Mouse (Mus musculus): ENCODE data around the gene Mavs. TPM values are rescaled to one million over a fixed set of nuclear protein-coding genes. Genes with fewer than 3 reads are reported as not detected.

The Mavs gene
- polyA plus RNA-seq, 1 experiment from 2014 or later: 16.5 TPM

DNA sequence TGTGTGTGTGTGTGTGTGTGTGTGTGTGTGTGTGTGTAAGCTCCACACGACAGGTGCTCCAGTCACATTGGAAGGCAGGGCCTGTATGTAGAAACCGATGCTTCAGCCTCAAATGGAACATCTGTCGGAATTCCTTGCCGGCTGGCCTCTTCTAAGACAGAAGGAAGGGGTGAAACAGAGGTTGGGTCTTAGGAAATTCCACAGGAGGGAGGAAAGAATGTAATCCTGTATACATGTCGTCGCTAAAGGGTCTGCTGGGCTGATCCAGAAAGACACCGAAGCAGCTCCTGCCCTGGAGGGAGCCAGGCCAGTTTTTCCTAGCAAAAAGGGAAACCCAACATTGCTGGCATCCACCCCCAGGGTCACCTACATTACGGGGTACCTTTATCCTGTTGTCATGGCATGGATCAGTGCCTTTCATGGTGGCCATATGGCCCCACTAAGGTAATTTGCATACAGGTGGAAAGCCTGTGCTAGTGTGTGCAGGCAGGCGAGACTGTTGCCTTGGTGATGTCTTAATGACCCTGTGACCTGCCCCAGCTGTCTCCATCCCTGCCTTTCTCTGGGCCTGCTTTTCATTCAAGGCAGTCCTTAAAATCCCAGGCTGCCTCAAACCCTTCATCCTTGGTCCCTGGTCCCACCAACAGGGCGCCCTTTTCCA lies 43.4 kb upstream of the Mavs start:
- Histone ChIP-seq H3K36me3 (ENCODE audit: insufficient read depth) (peaks cover 50% of the 10 kb centered on the region), H3K9ac (no peak overlapping the region), H3K4me2 (no peak overlapping the region), H3K4me1 (ENCODE audit: insufficient read depth) (peaks cover 8% of the 10 kb centered on the region; the same call in 1 of the 2 replicates), H3K9me3 (ENCODE audit: low read depth, low read length) (no peaks in the 10 kb centered on the region), H3K27me3 (ENCODE audit: insufficient read depth, low read length) (no peaks in the 10 kb centered on the region), H3K4me3 (ENCODE audit: low read depth, low read length) (no peak overlapping the region), H3K27ac (ENCODE audit: low read depth) (no peak overlapping the region)
- ATAC-seq (ENCODE audit: insufficient read depth): no peak
- 32% methylated on average over 10 of the region's 10 CpGs for WGBS
- DNase-seq: peak; percentile 32
- TF ChIP-seq CTCF (IDR thresholded peaks at IDR 0.05; ENCODE audit: low read depth): no peak

DNA sequence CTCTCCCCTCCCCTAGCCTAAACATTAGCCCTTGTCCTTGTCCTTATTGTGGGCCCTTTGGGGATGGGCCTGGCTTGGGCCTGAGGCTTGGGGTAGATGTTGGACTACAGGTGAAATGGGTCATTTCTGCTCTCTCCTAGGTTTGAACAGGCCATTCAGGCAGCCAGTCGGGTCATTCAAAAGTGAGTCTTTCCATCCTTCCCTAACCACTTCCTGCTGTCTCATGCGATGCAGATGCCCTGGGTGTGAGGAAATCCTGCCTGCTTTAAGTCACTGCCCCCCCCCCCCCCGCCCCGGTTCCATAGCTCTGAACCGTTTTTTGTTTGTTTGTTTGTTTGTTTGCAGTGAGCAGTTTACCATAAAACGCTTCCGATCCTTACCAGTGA lies 42.9 kb upstream of the Mavs start:
- DNase-seq (no peak), ATAC-seq (ENCODE audit: insufficient read depth) (no peak)
- peaks cover 8% of the 10 kb centered on the region; the same call in 1 of the 2 replicates for H3K4me1 ChIP-seq (ENCODE audit: insufficient read depth)
- H3K36me3 ChIP-seq (ENCODE audit: insufficient read depth): peaks cover 55% of the 10 kb centered on the region
- H3K4me2 ChIP-seq: no peak overlapping the region
- no peaks in the 10 kb centered on the region for H3K9me3 ChIP-seq (ENCODE audit: low read depth, low read length)
- TF ChIP-seq CTCF (IDR thresholded peaks at IDR 0.05; ENCODE audit: low read depth): no peak
- no peak overlapping the region for H3K4me3 ChIP-seq (ENCODE audit: low read depth, low read length)
- 73% methylated on average over 7 of the region's 7 CpGs for WGBS
- H3K27ac ChIP-seq (ENCODE audit: low read depth): no peak overlapping the region
- H3K27me3 ChIP-seq (ENCODE audit: insufficient read depth, low read length): no peaks in the 10 kb centered on the region
- no peak overlapping the region for H3K9ac ChIP-seq

- Histone ChIP-seq H3K27ac (ENCODE audit: low read depth) (no peak overlapping the region), H3K36me3 (ENCODE audit: insufficient read depth) (peaks cover 68% of the 10 kb centered on the region), H3K4me3 (ENCODE audit: low read depth, low read length) (no peak overlapping the region), H3K4me2 (no peak overlapping the region), H3K27me3 (ENCODE audit: insufficient read depth, low read length) (no peaks in the 10 kb centered on the region), H3K4me1 (ENCODE audit: insufficient read depth) (no peaks in the 10 kb centered on the region), H3K9ac (no peak overlapping the region), H3K9me3 (ENCODE audit: low read depth, low read length) (no peaks in the 10 kb centered on the region)
- DNase-seq (no peak), ATAC-seq (ENCODE audit: insufficient read depth) (peak; percentile 19; the same call in 1 of the 2 replicates)
- WGBS: 87% methylated on average over 16 of the region's 16 CpGs
- no peak for TF ChIP-seq CTCF (IDR thresholded peaks at IDR 0.05; ENCODE audit: low read depth)
Observed at GRCm38 (mm10) chr2:131196606-131197316, 37.1 kb upstream of the Mavs start.

DNA sequence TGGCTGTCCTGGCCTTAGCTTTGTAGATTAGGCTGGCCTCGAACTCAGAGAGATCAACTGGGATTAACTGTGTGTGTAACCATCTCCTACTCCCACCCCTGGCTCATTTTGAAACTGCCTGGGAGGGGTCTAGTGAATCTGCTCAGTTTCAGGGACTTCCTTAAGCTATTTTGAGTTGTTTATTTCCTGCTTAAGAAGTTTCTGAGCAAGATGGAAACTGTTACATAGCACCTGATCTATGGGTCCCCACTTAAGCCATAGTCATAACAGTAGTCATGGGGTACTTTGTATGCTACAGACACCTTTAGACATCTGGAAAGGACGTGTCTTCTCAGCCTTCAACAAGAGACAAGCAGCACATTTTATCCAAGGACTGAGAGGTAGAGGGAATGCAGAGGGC lies 33.2 kb upstream of the Mavs start:
- TF ChIP-seq CTCF (IDR thresholded peaks at IDR 0.05; ENCODE audit: low read depth): no peak

GRCm38 (mm10) chr2:131201262-131201661 lies 32.6 kb upstream of the Mavs start:
- no peak for TF ChIP-seq CTCF (IDR thresholded peaks at IDR 0.05; ENCODE audit: low read depth)
- H3K27ac ChIP-seq (ENCODE audit: low read depth): no peak overlapping the region
- H3K4me2 ChIP-seq: no peak overlapping the region
- no peaks in the 10 kb centered on the region for H3K27me3 ChIP-seq (ENCODE audit: insufficient read depth, low read length)
- WGBS: 86% methylated on average over 3 of the region's 3 CpGs
- H3K4me1 ChIP-seq (ENCODE audit: insufficient read depth): peaks cover 7% of the 10 kb centered on the region; the same call in 1 of the 2 replicates
- no peak overlapping the region for H3K4me3 ChIP-seq (ENCODE audit: low read depth, low read length)
- ATAC-seq (ENCODE audit: insufficient read depth) (no peak), DNase-seq (no peak)
- H3K36me3 ChIP-seq (ENCODE audit: insufficient read depth): peaks cover 26% of the 10 kb centered on the region
- H3K9ac ChIP-seq: no peak overlapping the region
- no peaks in the 10 kb centered on the region for H3K9me3 ChIP-seq (ENCODE audit: low read depth, low read length)

More for the DNA sequence above, 33.2 kb upstream of the Mavs start:
- no peak for ATAC-seq (ENCODE audit: insufficient read depth)
- H3K9ac ChIP-seq: no peak overlapping the region
- H3K4me3 ChIP-seq (ENCODE audit: low read depth, low read length): no peak overlapping the region
- no peaks in the 10 kb centered on the region for H3K9me3 ChIP-seq (ENCODE audit: low read depth, low read length)
- no peaks in the 10 kb centered on the region for H3K27me3 ChIP-seq (ENCODE audit: insufficient read depth, low read length)
- H3K4me1 ChIP-seq (ENCODE audit: insufficient read depth): peaks cover 7% of the 10 kb centered on the region; the same call in 1 of the 2 replicates
- DNase-seq: no peak
- no peak overlapping the region for H3K4me2 ChIP-seq
- H3K36me3 ChIP-seq (ENCODE audit: insufficient read depth): peaks cover 31% of the 10 kb centered on the region
- H3K27ac ChIP-seq (ENCODE audit: low read depth): no peak overlapping the region
- WGBS: 63% methylated on average over 2 of the region's 2 CpGs

- H3K4me3 ChIP-seq (ENCODE audit: low read depth, low read length): no peak overlapping the region
- H3K4me2 ChIP-seq: 0 out of 2 replicates have a peak overlapping the region, but pooled peaks have one; percentile 18
- peak overlapping the region; percentile 75; the same call in 1 of the 2 replicates for H3K27ac ChIP-seq (ENCODE audit: low read depth)
- no peaks in the 10 kb centered on the region for H3K27me3 ChIP-seq (ENCODE audit: insufficient read depth, low read length)
- no peak for TF ChIP-seq CTCF (IDR thresholded peaks at IDR 0.05; ENCODE audit: low read depth)
- DNase-seq (no peak), ATAC-seq (ENCODE audit: insufficient read depth) (no peak)
- H3K9me3 ChIP-seq (ENCODE audit: low read depth, low read length): no peaks in the 10 kb centered on the region
- peaks cover 7% of the 10 kb centered on the region; the same call in 1 of the 2 replicates for H3K4me1 ChIP-seq (ENCODE audit: insufficient read depth)
- peaks cover 6% of the 10 kb centered on the region; the same call in 1 of the 2 replicates for H3K36me3 ChIP-seq (ENCODE audit: insufficient read depth)
- 72% methylated on average over 6 of the region's 6 CpGs for WGBS
- H3K9ac ChIP-seq: no peak overlapping the region
Observed at GRCm38 (mm10) chr2:131203816-131204409, 29.9 kb upstream of the Mavs start.

All from lung, embryonic 14.5 days (tissue).